Mouse (Mus musculus): ENCODE measurements around the gene Rubcnl. TPM values are rescaled to one million over a fixed set of nuclear protein-coding genes. Genes with fewer than 3 reads are reported as not detected.

The Rubcnl gene
- total RNA-seq, 2 experiments from 2014 or later, result 0.99 to 1.0 TPM

DNA sequence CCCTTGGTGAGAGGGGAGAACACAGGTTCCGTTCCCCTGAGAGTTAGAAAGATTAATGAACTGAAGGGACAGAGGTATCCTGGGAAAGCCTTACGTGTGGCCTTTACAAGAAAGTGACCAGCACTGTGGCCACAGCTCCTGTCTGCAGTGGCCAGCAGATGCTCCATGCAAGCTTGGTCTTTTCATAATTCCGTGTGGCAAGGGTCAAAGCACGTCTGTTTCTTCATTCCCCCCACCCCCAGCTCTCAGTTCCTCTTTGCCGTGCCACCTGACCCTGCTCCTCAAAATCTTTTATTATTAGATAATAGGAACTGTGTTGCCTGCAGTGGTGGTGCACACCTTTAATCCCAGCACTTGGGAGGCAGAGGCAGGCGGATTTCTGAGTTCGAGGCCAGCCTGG, 1.4 kb downstream of the Rubcnl start:
- DNase-seq (ENCODE audit: extremely low spot score in 1 of 2, low spot score in 1 of 2), result no peak

- DNase-seq (ENCODE audit: extremely low spot score in 1 of 2, low spot score in 1 of 2), result no peak
These were observed 2.3 kb downstream of the Rubcnl start for GRCm38 (mm10) chr14:75017877-75018825.

GRCm38 (mm10) chr14:75018829-75019228, 3.0 kb downstream of the Rubcnl start:
- DNase-seq (ENCODE audit: extremely low spot score in 1 of 2, low spot score in 1 of 2), result no peak

DNA sequence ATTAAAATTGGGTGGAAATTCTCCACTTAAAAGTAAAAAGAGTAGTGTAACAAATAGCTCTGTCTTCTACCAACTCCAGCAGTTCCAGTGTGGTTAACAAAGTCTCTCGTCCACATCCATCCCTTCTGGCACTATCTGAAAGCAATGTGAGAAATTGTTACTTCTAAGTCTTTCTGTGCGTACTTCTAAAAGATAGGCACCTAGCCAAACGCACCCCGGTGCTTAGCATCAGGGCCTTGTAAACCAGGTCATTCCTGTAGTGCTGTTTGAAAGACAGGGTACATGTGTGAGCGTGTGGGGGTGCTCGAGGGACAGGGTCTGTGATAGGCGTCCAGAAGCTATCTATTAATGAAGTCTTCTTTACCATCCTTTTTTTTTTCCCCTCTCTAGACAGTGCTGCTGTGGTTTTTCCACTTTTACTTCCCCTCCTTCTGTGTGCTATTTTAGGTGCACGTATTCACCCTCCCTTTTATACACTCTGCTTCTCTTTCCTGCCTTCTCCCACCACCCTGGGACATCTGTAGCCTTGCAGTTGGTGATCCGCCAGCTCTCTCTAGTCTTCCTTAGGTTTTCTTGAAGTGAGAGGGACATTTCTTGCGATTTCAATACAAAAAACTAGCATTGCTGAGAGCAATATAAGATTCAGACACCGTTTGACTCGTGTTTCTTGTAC, 4.9 kb downstream of the Rubcnl start:
- no peak for DNase-seq (ENCODE audit: extremely low spot score in 1 of 2, low spot score in 1 of 2)

- no peak for DNase-seq (ENCODE audit: extremely low spot score in 1 of 2, low spot score in 1 of 2)
These were observed 6.7 kb downstream of the Rubcnl start for GRCm38 (mm10) chr14:75022522-75022921.

DNA sequence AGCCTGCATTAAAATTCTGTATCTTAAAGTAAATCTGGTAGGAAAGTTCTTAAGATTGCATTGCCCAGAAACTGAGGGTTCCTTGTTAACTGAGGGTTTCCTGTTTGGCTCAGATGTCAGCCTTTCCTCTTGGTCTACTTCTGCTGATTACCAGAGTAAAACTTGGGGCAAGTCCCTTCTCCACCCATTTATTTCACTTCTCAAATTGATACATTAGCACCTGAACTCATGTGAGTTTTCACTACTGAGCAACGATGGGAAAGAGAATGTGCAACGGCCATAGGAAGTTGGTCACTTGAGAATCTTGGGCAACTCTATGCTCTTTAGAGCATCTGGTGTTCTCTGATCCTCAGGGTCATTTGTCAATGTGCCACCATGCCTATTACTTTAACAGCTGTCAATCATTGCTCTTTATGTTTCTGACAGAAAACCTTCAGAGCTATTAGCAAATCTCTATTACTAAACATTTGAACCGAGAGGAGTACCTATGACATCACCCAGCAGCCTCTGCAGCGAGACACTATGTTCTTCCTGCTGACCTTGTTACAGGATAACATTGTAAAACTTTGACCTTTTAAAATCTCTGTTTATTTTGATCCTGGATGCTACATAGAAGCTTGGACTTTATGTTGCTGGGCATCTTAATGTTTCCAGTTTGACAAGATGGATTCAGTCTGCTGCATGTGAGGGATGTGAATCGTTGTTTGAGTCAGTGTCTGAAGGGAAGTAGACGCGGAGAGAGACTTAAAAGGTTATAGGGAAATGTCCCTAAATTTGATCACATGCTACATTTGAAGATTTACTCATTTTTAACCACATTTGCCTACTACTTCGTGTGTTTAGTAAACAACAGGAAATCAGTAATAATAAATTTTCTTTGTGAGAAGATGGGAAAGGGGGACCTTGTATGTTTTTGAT, 9.2 kb downstream of the Rubcnl start:
- no peak for DNase-seq (ENCODE audit: extremely low spot score in 1 of 2, low spot score in 1 of 2)

DNA sequence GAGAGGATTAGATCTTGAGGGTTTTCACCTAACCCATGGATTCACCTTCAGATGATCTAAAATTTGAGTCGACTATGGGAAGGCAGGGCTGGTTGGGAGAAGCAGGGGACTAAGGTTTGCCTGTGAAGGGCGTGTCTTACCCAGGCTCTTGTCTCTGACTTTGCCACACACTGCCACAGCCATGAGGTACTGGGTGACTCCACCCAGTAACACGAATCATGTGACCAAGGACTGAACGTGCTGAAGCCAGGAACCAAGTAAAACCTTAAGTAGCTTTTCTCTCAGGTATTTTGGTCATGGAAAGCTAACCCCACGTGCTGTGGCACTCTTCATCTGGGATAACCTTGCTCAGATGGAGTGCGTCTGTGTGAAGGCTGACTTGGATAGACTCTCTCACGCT, 14.9 kb downstream of the Rubcnl start:
- no peak for DNase-seq (ENCODE audit: extremely low spot score in 1 of 2, low spot score in 1 of 2)

DNA sequence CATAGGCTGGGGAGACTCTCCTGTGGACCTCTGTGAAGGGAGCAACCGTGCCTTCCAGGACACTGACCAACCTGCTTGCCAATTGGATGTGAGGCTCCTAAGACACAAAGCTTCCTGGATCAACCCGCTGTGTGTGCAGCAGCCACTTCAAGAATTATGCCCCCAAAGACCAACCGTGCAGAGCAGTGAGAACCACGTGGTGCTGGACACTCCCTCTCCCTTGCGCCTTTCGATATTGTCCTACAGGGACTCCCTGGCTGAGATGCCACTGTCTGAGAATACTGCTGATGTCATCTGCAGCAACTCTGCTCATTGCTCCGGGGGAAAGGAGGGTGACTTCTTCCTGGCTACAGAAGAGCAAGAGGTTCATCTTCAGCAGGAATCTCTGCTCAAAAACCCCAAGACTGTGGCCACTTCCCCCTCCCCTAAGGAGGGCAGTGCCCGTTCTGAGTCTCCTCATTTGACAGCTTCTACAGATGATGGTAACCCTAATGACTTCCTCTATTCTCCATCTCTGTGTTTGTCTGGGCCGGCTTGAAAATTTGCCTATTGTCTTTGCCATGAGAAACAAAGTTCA, 16.3 kb downstream of the Rubcnl start:
- no peak for DNase-seq (ENCODE audit: extremely low spot score in 1 of 2, low spot score in 1 of 2)

- no peak for DNase-seq (ENCODE audit: extremely low spot score in 1 of 2, low spot score in 1 of 2)
These were observed 16.9 kb downstream of the Rubcnl start for GRCm38 (mm10) chr14:75032742-75033141.

- no peak for DNase-seq (ENCODE audit: extremely low spot score in 1 of 2, low spot score in 1 of 2)
These were observed 18.4 kb downstream of the Rubcnl start for GRCm38 (mm10) chr14:75034240-75034639.

DNA sequence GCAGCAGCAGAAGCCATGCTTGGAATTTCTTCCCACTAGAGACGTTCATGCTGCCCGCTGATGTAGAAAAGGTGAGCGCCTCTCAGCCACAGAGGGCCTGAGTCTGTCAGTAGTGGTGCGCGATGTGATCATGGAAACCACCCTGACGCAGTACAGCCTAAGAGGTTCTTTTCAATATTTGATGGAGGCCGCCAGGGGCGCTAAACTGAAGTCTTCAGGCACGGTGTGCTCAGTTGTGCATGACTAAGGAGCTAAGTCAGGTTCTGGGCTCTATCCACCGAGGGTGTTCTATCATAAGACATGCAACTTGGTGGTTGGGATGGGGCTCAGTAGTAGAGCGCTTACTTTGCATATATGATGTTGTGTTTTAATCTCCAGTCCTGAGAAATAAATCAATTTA, 19.6 kb downstream of the Rubcnl start:
- no peak for DNase-seq (ENCODE audit: extremely low spot score in 1 of 2, low spot score in 1 of 2)

GRCm38 (mm10) chr14:75045184-75045583, 29.4 kb downstream of the Rubcnl start:
- no peak for DNase-seq (ENCODE audit: extremely low spot score in 1 of 2, low spot score in 1 of 2)

DNA sequence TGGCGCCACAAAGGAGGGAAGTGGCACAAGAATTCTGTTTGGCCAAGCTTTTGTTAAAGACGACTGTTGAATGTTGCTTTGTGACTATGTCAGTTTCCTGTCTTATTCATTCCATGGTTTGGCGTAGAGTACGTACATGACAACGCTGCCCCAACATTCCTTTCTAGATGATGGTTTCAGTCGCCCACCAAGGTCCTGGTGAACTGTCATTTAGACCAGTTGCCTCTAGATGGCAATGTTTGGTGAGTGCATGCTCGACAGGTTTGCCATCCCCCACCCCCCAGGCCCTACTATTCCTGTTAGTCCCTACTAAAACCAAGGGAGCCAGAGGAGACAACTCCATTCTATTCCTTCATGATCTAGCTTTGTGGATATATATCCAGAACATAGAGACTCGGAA, 36.6 kb downstream of the Rubcnl start:
- no peak for DNase-seq (ENCODE audit: extremely low spot score in 1 of 2, low spot score in 1 of 2)

GRCm38 (mm10) chr14:75054455-75055343, 38.9 kb downstream of the Rubcnl start:
- no peak for DNase-seq (ENCODE audit: extremely low spot score in 1 of 2, low spot score in 1 of 2)

DNA sequence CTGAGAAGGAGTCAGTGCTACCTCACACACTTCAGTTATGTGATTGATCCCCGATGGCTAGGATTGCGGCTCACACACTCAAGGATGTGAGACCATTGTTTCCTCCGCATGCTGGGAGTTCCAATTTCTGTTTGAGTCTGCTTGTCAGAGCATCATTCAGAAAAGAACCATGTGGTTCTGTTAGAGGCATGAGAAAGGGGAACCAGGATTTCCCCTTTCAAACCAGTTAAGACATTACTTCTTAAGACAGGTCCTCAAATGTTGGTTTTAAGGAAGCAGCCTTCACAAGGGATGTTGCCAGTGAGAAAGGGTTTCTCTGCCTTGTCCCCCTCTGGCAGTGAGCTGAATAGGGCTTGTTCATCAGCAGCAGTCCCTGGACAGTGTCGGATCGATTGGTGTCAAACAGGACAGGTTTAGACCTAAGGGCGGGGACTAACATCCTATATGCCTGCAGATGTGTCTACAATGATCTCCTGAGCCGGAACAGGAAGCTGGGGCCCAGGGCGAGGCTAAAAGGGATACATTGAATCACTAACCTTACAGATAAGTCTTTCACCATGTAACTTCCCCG, 41.1 kb downstream of the Rubcnl start:
- no peak for DNase-seq (ENCODE audit: extremely low spot score in 1 of 2, low spot score in 1 of 2)

GRCm38 (mm10) chr14:75060562-75060961, 44.7 kb downstream of the Rubcnl start:
- no peak for DNase-seq (ENCODE audit: extremely low spot score in 1 of 2, low spot score in 1 of 2)

DNA sequence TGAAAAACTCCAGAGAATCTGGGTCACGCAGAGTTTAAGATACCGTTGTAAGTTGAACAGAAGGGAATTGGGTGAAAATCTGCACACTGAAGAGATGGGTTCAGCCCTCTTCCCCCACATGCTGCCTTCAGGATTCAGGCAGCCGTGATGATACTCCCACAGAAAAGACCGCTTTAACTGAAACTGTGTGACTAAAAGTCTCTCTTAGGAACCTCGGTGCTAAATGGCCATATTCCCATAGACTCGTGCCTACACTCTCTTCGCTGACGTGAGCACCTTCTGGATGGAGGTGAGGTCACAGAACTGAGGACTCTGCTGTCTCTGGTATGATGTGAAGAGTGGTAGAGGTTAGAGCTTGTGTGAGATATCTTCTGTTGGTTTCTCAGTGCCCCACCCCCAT, 48.1 kb downstream of the Rubcnl start:
- no peak for DNase-seq (ENCODE audit: extremely low spot score in 1 of 2, low spot score in 1 of 2)

DNA sequence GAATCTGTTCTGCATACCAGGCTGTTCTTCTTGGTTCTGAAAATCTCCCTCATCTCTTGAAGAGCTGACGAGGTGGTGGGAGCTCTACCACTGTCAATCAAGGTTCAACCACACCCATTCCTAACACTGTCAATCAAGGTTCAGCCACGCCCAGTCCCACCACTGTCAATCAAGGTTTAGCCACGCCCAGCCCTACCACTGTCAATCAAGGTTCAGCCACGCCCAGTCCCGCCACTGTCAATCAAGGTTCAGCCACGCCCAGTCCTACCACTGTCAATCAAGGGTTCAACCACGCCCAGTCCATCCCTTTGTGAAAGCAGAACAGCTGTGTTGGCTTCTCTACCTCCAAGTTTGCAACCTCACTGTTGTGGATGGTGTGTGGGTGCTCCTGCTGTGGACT, 48.7 kb downstream of the Rubcnl start:
- no peak for DNase-seq (ENCODE audit: extremely low spot score in 1 of 2, low spot score in 1 of 2)

- no peak for DNase-seq (ENCODE audit: extremely low spot score in 1 of 2, low spot score in 1 of 2)
These were observed 49.4 kb downstream of the Rubcnl start for GRCm38 (mm10) chr14:75065211-75065610.
